Mouse (Mus musculus) testis, postnatal 14 days (tissue): ENCODE results near the gene Btnl9.
"Not testable (repeated sequence)": the region's sequence is repeated elsewhere in the genome, so short reads cannot be mapped to it uniquely, and the experiment has no call there.

Experiments used
- DNase-seq: peaks from one replicate; pipeline ENCODE4 v3.0.0; 2021; ENCODE audit warnings: low spot score

The Btnl9 gene

GRCm38 (mm10) chr11:49186955-49187488 lies at the start of gene Btnl9:
Gene Btnl9 (minus strand): TSS chr11:49187159.
- DNase-seq = no peak

- no peak for DNase-seq
These were observed 48.7 kb upstream of the Btnl9 start for GRCm38 (mm10) chr11:49235459-49236207.

- DNase-seq = no peak
These were observed 45.8 kb upstream of the Btnl9 start for GRCm38 (mm10) chr11:49232781-49233180.

- DNase-seq = no peak
These were observed 37.5 kb upstream of the Btnl9 start for GRCm38 (mm10) chr11:49224455-49224854.

GRCm38 (mm10) chr11:49219271-49219670 lies 32.3 kb upstream of the Btnl9 start:
- DNase-seq = no peak

GRCm38 (mm10) chr11:49213505-49213904 lies 26.5 kb upstream of the Btnl9 start:
- no peak for DNase-seq

- DNase-seq = no peak
These were observed 25.6 kb upstream of the Btnl9 start for GRCm38 (mm10) chr11:49212577-49212976.

- DNase-seq = no peak
These were observed 20.5 kb upstream of the Btnl9 start for GRCm38 (mm10) chr11:49207495-49207894.

GRCm38 (mm10) chr11:49205080-49205590 lies 18.2 kb upstream of the Btnl9 start:
- DNase-seq = no peak

- DNase-seq = no peak
These were observed 17.0 kb upstream of the Btnl9 start for GRCm38 (mm10) chr11:49203771-49204497.

- peak; percentile 91 for DNase-seq
These were observed 16.3 kb upstream of the Btnl9 start, which contains the start of gene Zfp62 for GRCm38 (mm10) chr11:49203129-49203768. Gene Zfp62 (plus strand): TSS chr11:49203292.

GRCm38 (mm10) chr11:49202523-49203061 lies 15.6 kb upstream of the Btnl9 start:
- DNase-seq = no peak

GRCm38 (mm10) chr11:49202071-49202470 lies 15.1 kb upstream of the Btnl9 start:
- no peak for DNase-seq

- DNase-seq = no peak
These were observed 14.2 kb upstream of the Btnl9 start for GRCm38 (mm10) chr11:49201142-49201541.

GRCm38 (mm10) chr11:49200666-49201065 lies 13.7 kb upstream of the Btnl9 start:
- DNase-seq = no peak

GRCm38 (mm10) chr11:49195819-49196322 lies 8.9 kb upstream of the Btnl9 start:
- no peak for DNase-seq

- not testable (repeated sequence) for DNase-seq
These were observed 7.8 kb upstream of the Btnl9 start for GRCm38 (mm10) chr11:49194771-49195170.

GRCm38 (mm10) chr11:49191083-49191482 lies 4.1 kb upstream of the Btnl9 start:
- DNase-seq = no peak

GRCm38 (mm10) chr11:49189737-49190136 lies 2.8 kb upstream of the Btnl9 start:
- DNase-seq = no peak

- DNase-seq = no peak
These were observed 742 bp upstream of the Btnl9 start for GRCm38 (mm10) chr11:49187701-49188100.

- DNase-seq = no peak
These were observed 507 bp downstream of the Btnl9 start for GRCm38 (mm10) chr11:49186452-49186851.

GRCm38 (mm10) chr11:49183172-49183571 lies 3.8 kb downstream of the Btnl9 start:
- DNase-seq = no peak
